Mouse (Mus musculus) midbrain, embryonic 16.5 days (tissue): ENCODE data around the gene Fbxw16. TPM values are rescaled to one million over a fixed set of nuclear protein-coding genes. Genes with fewer than 3 reads are reported as not detected.
"Not testable (repeated sequence)": the region's sequence is repeated elsewhere in the genome, so short reads cannot be mapped to it uniquely, and the experiment has no call there.

ENCODE experiments used
- ATAC-seq: fragments of 200-750 bp; cut with Nextera tagmentation; 2 replicates; pipeline ENCODE4 v1.8.0; 2017; ENCODE audit warnings: moderate TSS enrichment
- H3K27ac ChIP-seq: fragments of 300-500 bp; sonication (generic); 2 replicates; pipeline ENCODE4 v1.5.1; 2014; ENCODE audit warnings: mild to moderate bottlenecking, low read length, mixed read lengths
- H3K27me3 ChIP-seq: fragments of 300-500 bp; sonication (generic); 2 replicates; pipeline ENCODE4 v1.6.1; 2014; ENCODE audit warnings: low read depth, low read length, mixed read lengths; ENCODE audit not compliant: control insufficient read depth, insufficient read depth
- H3K36me3 ChIP-seq: fragments of 300-500 bp; sonication (generic); 2 replicates; pipeline ENCODE4 v1.6.1; 2014; ENCODE audit warnings: mild to moderate bottlenecking, low read length, moderate library complexity, mixed read lengths; ENCODE audit not compliant: control insufficient read depth, insufficient read depth
- H3K4me1 ChIP-seq: fragments of 300-500 bp; sonication (generic); 2 replicates; pipeline ENCODE4 v1.6.1; 2014; ENCODE audit warnings: mild to moderate bottlenecking, low read length, mixed read lengths; ENCODE audit not compliant: control insufficient read depth, insufficient read depth
- H3K4me2 ChIP-seq: fragments of 300-500 bp; sonication (generic); 2 replicates; pipeline ENCODE4 v1.6.1; 2014; ENCODE audit warnings: mild to moderate bottlenecking, low read length, mixed read lengths
- H3K4me3 ChIP-seq: fragments of 300-500 bp; sonication (generic); 2 replicates; pipeline ENCODE4 v1.5.1; 2014; ENCODE audit warnings: low read depth, mild to moderate bottlenecking, low read length, moderate library complexity, mixed read lengths
- H3K9ac ChIP-seq: fragments of 300-500 bp; sonication (generic); 2 replicates; pipeline ENCODE4 v1.6.1; 2014; ENCODE audit warnings: low read depth, low read length, mixed read lengths
- H3K9me3 ChIP-seq: fragments of 300-500 bp; sonication (generic); replicated peaks from 2 replicates; pipeline ENCODE4 v1.6.1; 2014; ENCODE audit warnings: mild to moderate bottlenecking, low read length, mixed read lengths; ENCODE audit not compliant: control insufficient read depth, poor library complexity, severe bottlenecking
- whole genome bisulfite sequencing: fragments of 180-500 bp; shearing (Covaris S2); extraction: QIAGEN DNeasy Blood & Tissue Kit; methylation state at CpG from one replicate; pipeline ENCODE4 v1.1.7; 2014; 5-methylcytosine and 5-hydroxymethylcytosine counted together
- polyA plus RNA-seq: library from polyadenylated mRNA; unstranded; fragments of >200 nt; fragmentation: Nextera tagmentation; extraction: Ambion mirVana; gene quantifications from 2 replicates; pipeline ENCODE4 v1.2.1, GENCODE M21; 2015

The Fbxw16 gene
- polyA plus RNA-seq, result not detected in 2 replicates

- ATAC-seq, result no peak
- Histone ChIP-seq H3K4me1 (no peaks in the 10 kb centered on the region), H3K27me3 (no peaks in the 10 kb centered on the region), H3K4me2 (no peak within 1 kb of the TSS), H3K9ac (no peak within 1 kb of the TSS), H3K36me3 (no peaks in the 10 kb centered on the region), H3K27ac (no peak within 1 kb of the TSS), H3K4me3 (no peak within 1 kb of the TSS), H3K9me3 (no peaks in the 10 kb centered on the region)
Measured at GRCm38 (mm10) chr9:109449040-109449439, at the start of gene Fbxw16. Gene Fbxw16 (minus strand): TSS chr9:109449140.

GRCm38 (mm10) chr9:109495775-109496174 lies 46.8 kb upstream of the Fbxw16 start, which contains the start of gene Fbxw19:
Gene Fbxw19 (minus strand): TSS chr9:109495875.
- H3K9ac ChIP-seq, H3K9me3 ChIP-seq, H3K4me1 ChIP-seq, ATAC-seq, H3K36me3 ChIP-seq, H3K4me2 ChIP-seq, H3K27ac ChIP-seq, H3K4me3 ChIP-seq, H3K27me3 ChIP-seq: not testable (repeated sequence)
- 77% methylated on average over 1 of the region's 1 CpGs for WGBS

GRCm38 (mm10) chr9:109432956-109433355 lies 16.0 kb downstream of the Fbxw16 start:
- H3K27ac ChIP-seq, result no peak overlapping the region
- ATAC-seq, result no peak
- H3K4me3 ChIP-seq, result no peak overlapping the region
- no peaks in the 10 kb centered on the region for H3K27me3 ChIP-seq
- H3K4me2 ChIP-seq, result no peak overlapping the region
- 88% methylated on average over 1 of the region's 1 CpGs for WGBS
- no peaks in the 10 kb centered on the region for H3K36me3 ChIP-seq
- no peaks in the 10 kb centered on the region for H3K4me1 ChIP-seq
- H3K9ac ChIP-seq, result no peak overlapping the region
- H3K9me3 ChIP-seq, result no peaks in the 10 kb centered on the region

GRCm38 (mm10) chr9:109404196-109404595 lies 44.7 kb downstream of the Fbxw16 start, which contains the start of gene Fbxw22:
Gene Fbxw22 (minus strand): TSS chr9:109404296.
- not testable (repeated sequence) for H3K4me2 ChIP-seq, H3K4me3 ChIP-seq
- WGBS, result 75% methylated on average over 4 of the region's 4 CpGs

More at GRCm38 (mm10) chr9:109404196-109404595, 44.7 kb downstream of the Fbxw16 start, which contains the start of gene Fbxw22:
- not testable (repeated sequence) for ATAC-seq, H3K36me3 ChIP-seq, H3K27ac ChIP-seq, H3K9me3 ChIP-seq, H3K9ac ChIP-seq, H3K4me1 ChIP-seq, H3K27me3 ChIP-seq

Other genes with a start within 250 kb of the Fbxw16 start
- not detected in 2 replicates for gene Fbxw20, start 214.4 kb downstream of the Fbxw16 start, polyA plus RNA-seq
- not detected in 2 replicates for gene Fbxw14, start 161.5 kb downstream of the Fbxw16 start, polyA plus RNA-seq
- not detected in 2 replicates for gene Fbxw28, start 109.5 kb downstream of the Fbxw16 start, polyA plus RNA-seq
- gene Fbxw22, start 44.8 kb downstream of the Fbxw16 start, polyA plus RNA-seq, result not detected in 2 replicates
- gene Fbxw19, start 46.7 kb upstream of the Fbxw16 start, polyA plus RNA-seq, result not detected in 2 replicates
- gene Fbxw15, start 119.1 kb upstream of the Fbxw16 start, polyA plus RNA-seq, result not detected in 2 replicates
- gene Fbxw24, start 176.9 kb upstream of the Fbxw16 start, polyA plus RNA-seq, result not detected in 2 replicates
- gene Fbxw25, start 215.5 kb upstream of the Fbxw16 start, polyA plus RNA-seq, result not detected in 2 replicates